Mouse (Mus musculus): ENCODE results near the gene Sgsm3. TPM values are rescaled to one million over a fixed set of nuclear protein-coding genes. Genes with fewer than 3 reads are reported as not detected.

The Sgsm3 gene
- polyA plus RNA-seq, 1 experiment from 2014 or later: 7.5 TPM

- H3K4me1 ChIP-seq (ENCODE audit: insufficient read depth): peaks cover 12% of the 10 kb centered on the region
- ATAC-seq: no peak
- no peak overlapping the region for H3K27ac ChIP-seq (ENCODE audit: low read depth)
- peak overlapping the region; percentile 78 for H3K9ac ChIP-seq (replicated peaks)
- no peaks in the 10 kb centered on the region for H3K27me3 ChIP-seq (ENCODE audit: insufficient read depth, low read length)
- TF ChIP-seq CTCF (IDR thresholded peaks at IDR 0.05; ENCODE audit: low read depth) (no peak), EP300 (IDR thresholded peaks at IDR 0.05; ENCODE audit: low read depth) (no peak)
- H3K4me2 ChIP-seq (ENCODE audit: low read depth, low read length): peak overlapping the region; percentile 93
- H3K36me3 ChIP-seq (replicated peaks; ENCODE audit: insufficient read depth, low read length): peaks cover 19% of the 10 kb centered on the region
- WGBS (ENCODE audit: insufficient replicate concordance): 37% methylated on average over 4 of the region's 4 CpGs
- no peaks in the 10 kb centered on the region for H3K9me3 ChIP-seq (ENCODE audit: low read length)
- peak overlapping the region; percentile 80 for H3K4me3 ChIP-seq (ENCODE audit: low read depth, low read length)
- no peak for DNase-seq
These were observed 28.1 kb upstream of the Sgsm3 start for GRCm38 (mm10) chr15:80949431-80949830.

GRCm38 (mm10) chr15:80950055-80950454 lies 27.5 kb upstream of the Sgsm3 start:
- no peak for ATAC-seq
- H3K9me3 ChIP-seq (ENCODE audit: low read length): no peaks in the 10 kb centered on the region
- WGBS (ENCODE audit: insufficient replicate concordance): 82% methylated on average over 7 of the region's 7 CpGs
- TF ChIP-seq EP300 (IDR thresholded peaks at IDR 0.05; ENCODE audit: low read depth): no peak
- TF ChIP-seq CTCF (IDR thresholded peaks at IDR 0.05; ENCODE audit: low read depth): no peak
- peak overlapping the region; percentile 93 for H3K4me2 ChIP-seq (ENCODE audit: low read depth, low read length)
- H3K4me1 ChIP-seq (ENCODE audit: insufficient read depth): peaks cover 12% of the 10 kb centered on the region
- peaks cover 21% of the 10 kb centered on the region for H3K36me3 ChIP-seq (replicated peaks; ENCODE audit: insufficient read depth, low read length)
- H3K27me3 ChIP-seq (ENCODE audit: insufficient read depth, low read length): no peaks in the 10 kb centered on the region
- no peak for DNase-seq
- no peak overlapping the region; the same call in 1 of the 2 replicates for H3K9ac ChIP-seq (replicated peaks)
- no peak overlapping the region for H3K27ac ChIP-seq (ENCODE audit: low read depth)
- H3K4me3 ChIP-seq (ENCODE audit: low read depth, low read length): 0 out of 2 replicates have a peak overlapping the region, but pooled peaks have one; percentile 80

- peaks cover 41% of the 10 kb centered on the region for H3K36me3 ChIP-seq (replicated peaks; ENCODE audit: insufficient read depth, low read length)
These were observed 23.6 kb upstream of the Sgsm3 start for GRCm38 (mm10) chr15:80953971-80954370.

DNA sequence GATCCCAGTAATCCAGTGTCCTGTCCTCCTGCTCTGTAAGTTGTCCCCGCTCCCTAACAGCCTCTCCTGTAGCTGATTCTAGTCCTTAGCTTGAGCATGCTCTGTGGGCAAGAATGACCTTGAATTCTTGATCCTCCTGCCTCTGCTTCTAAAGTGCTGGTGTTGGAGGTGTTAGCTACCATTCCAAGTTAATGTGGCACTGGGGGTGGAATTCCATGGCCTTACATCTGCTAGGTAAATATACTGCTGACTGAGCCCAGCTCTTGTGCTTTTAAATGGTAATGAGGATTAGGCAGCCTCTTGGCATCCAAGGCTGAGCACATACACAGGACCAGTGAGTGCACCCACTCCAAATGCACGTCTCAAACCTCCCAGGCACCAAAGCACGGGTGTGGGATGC lies 22.7 kb upstream of the Sgsm3 start:
- Histone ChIP-seq H3K9me3 (ENCODE audit: low read length) (no peaks in the 10 kb centered on the region), H3K27me3 (ENCODE audit: insufficient read depth, low read length) (no peaks in the 10 kb centered on the region), H3K4me3 (ENCODE audit: low read depth, low read length) (no peak overlapping the region), H3K27ac (ENCODE audit: low read depth) (no peak overlapping the region), H3K9ac (replicated peaks) (no peak overlapping the region), H3K4me1 (ENCODE audit: insufficient read depth) (peaks cover under 1% of the 10 kb centered on the region; the same call in 1 of the 2 replicates), H3K4me2 (ENCODE audit: low read depth, low read length) (no peak overlapping the region), H3K36me3 (replicated peaks; ENCODE audit: insufficient read depth, low read length) (peaks cover 44% of the 10 kb centered on the region)
- no peak for DNase-seq
- 79% methylated on average over 3 of the region's 3 CpGs for WGBS (ENCODE audit: insufficient replicate concordance)
- ATAC-seq: no peak
- TF ChIP-seq CTCF (IDR thresholded peaks at IDR 0.05; ENCODE audit: low read depth) (no peak), EP300 (IDR thresholded peaks at IDR 0.05; ENCODE audit: low read depth) (no peak)

More at GRCm38 (mm10) chr15:80953971-80954370, 23.6 kb upstream of the Sgsm3 start:
- no peaks in the 10 kb centered on the region for H3K27me3 ChIP-seq (ENCODE audit: insufficient read depth, low read length)
- H3K9me3 ChIP-seq (ENCODE audit: low read length): no peaks in the 10 kb centered on the region
- no peak for ATAC-seq
- no peak for DNase-seq
- H3K4me3 ChIP-seq (ENCODE audit: low read depth, low read length): no peak overlapping the region
- no peak overlapping the region for H3K27ac ChIP-seq (ENCODE audit: low read depth)
- TF ChIP-seq CTCF (IDR thresholded peaks at IDR 0.05; ENCODE audit: low read depth) (no peak), EP300 (IDR thresholded peaks at IDR 0.05; ENCODE audit: low read depth) (no peak)
- 83% methylated on average over 9 of the region's 9 CpGs for whole genome bisulfite sequencing (ENCODE audit: insufficient replicate concordance)
- no peak overlapping the region for H3K9ac ChIP-seq (replicated peaks)
- H3K4me2 ChIP-seq (ENCODE audit: low read depth, low read length): no peak overlapping the region
- peaks cover 10% of the 10 kb centered on the region for H3K4me1 ChIP-seq (ENCODE audit: insufficient read depth)

DNA sequence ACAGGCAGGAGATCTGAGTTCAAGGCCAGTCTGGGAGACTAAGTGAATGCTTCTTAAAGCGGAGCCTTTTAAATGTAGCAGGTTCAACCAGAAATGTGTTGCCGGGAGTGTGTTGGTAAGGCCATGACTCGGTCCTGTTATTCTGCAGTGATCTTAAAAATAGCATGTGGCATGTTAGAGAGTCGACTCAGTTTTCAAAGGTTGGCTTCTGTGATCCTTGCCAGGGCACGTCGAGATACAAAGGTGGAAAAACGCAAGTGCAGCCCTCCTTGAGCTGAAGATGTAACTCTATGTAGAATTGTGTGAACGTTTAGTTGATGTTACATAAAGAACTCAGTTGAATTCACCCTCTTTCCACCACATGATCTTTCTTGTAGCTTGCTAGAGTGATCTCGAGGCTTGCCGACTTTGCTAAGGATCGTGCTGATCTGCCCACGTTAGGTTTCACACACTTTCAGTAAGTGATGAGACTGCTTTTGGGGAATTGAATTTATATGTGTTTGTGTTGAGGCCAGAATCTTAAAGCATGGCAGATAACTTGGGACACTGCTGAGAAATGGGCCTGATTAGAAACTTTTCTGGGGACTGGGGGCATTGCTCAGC lies 21.6 kb upstream of the Sgsm3 start:
- Histone ChIP-seq H3K4me1 (ENCODE audit: insufficient read depth) (no peaks in the 10 kb centered on the region), H3K27me3 (ENCODE audit: insufficient read depth, low read length) (no peaks in the 10 kb centered on the region), H3K4me2 (ENCODE audit: low read depth, low read length) (no peak overlapping the region), H3K9me3 (ENCODE audit: low read length) (no peaks in the 10 kb centered on the region), H3K4me3 (ENCODE audit: low read depth, low read length) (no peak overlapping the region), H3K27ac (ENCODE audit: low read depth) (no peak overlapping the region), H3K9ac (replicated peaks) (no peak overlapping the region), H3K36me3 (replicated peaks; ENCODE audit: insufficient read depth, low read length) (peaks cover 50% of the 10 kb centered on the region)
- DNase-seq: no peak
- 86% methylated on average over 12 of the region's 12 CpGs for WGBS (ENCODE audit: insufficient replicate concordance)
- ATAC-seq: no peak
- no peak for TF ChIP-seq EP300 (IDR thresholded peaks at IDR 0.05; ENCODE audit: low read depth)
- no peak for TF ChIP-seq CTCF (IDR thresholded peaks at IDR 0.05; ENCODE audit: low read depth)

- ATAC-seq: no peak
- TF ChIP-seq EP300 (IDR thresholded peaks at IDR 0.05; ENCODE audit: low read depth): no peak
- no peak for TF ChIP-seq CTCF (IDR thresholded peaks at IDR 0.05; ENCODE audit: low read depth)
- no peak overlapping the region for H3K4me3 ChIP-seq (ENCODE audit: low read depth, low read length)
- peaks cover 36% of the 10 kb centered on the region for H3K36me3 ChIP-seq (replicated peaks; ENCODE audit: insufficient read depth, low read length)
- DNase-seq: no peak
- H3K9me3 ChIP-seq (ENCODE audit: low read length): no peaks in the 10 kb centered on the region
- H3K4me2 ChIP-seq (ENCODE audit: low read depth, low read length): no peak overlapping the region
- WGBS (ENCODE audit: insufficient replicate concordance): 87% methylated on average over 1 of the region's 1 CpGs
- H3K9ac ChIP-seq (replicated peaks): no peak overlapping the region
- H3K4me1 ChIP-seq (ENCODE audit: insufficient read depth): no peaks in the 10 kb centered on the region
- H3K27ac ChIP-seq (ENCODE audit: low read depth): no peak overlapping the region
- no peaks in the 10 kb centered on the region for H3K27me3 ChIP-seq (ENCODE audit: insufficient read depth, low read length)
These were observed 8.2 kb upstream of the Sgsm3 start for GRCm38 (mm10) chr15:80969371-80969770.

Measured in liver, postnatal 0 days (tissue).